Mouse (Mus musculus): Measurements from ENCODE around the gene Babam2. TPM values are rescaled to one million over a fixed set of nuclear protein-coding genes. Genes with fewer than 3 reads are reported as not detected.

Gene Babam2
- total RNA-seq, 2 experiments from 2014 or later: 31.6 to 37.3 TPM

DNA sequence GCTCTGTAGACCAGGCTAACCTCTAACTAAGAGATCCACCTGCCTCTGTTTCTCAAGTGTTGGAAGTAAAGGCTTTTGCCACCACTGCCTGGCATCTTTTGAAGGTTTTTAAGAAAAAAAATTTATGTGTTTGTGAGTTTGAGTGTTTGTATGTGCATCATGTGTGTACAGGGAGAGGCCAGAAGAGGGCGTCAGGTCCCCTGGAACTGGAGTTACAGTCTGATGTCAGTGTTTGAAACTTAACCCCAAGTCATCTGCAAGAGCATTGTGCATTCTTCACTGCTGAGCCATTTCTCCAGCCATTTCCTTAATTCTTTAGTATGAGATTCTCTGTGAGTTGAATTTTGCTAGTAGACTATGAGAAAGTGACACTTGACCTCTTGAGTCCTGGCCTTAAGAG is 11.9 kb downstream of the Babam2 start:
- no peak for DNase-seq
- intact Hi-C loops (cut with DNase I): no loop called here

DNA sequence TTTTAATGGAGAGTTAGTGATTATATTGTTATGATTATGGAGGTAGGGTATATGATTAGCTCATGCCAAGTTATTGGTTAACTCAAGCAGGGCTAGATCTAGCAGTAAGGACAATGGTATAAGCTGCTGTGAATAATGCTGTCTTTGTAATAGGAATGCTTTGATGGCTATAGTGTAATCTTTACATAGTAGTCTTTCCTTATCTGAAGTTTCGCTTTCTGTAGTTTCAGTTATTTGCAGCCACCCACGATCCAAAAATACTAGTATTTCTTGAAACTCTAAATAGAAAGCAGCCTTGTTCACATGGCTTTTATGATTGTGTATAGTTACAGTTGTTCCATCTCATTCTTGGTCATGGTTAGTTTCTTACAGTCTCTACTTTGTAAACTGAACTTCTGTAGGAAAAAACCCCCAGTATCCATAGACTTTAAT is 15.8 kb downstream of the Babam2 start:
- intact Hi-C loops (cut with DNase I): no loop called here

DNA sequence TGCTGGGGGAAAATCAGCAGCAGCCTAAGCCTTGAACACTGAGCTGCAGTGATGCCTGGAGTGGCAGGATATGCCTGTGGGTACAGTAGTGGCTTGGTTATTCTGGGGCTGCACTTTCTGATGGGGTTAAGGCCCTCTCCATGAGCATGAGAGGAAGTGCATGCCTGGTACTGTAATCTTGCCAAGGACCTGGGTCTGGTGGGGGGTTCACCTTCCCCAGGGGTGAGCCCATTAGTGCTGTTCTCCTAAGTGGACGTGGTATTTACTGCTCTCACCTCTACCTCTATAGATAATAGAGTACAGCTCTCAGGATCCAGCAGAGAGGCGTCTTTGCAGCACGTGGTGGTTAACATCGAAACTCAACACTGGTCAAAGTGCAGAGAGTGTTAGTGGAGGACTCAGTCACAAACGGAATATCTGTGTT is 16.4 kb downstream of the Babam2 start:
- intact Hi-C loops (cut with DNase I): no loop called here
- no peak for DNase-seq

More for the DNA sequence above, 15.8 kb downstream of the Babam2 start:
- no peak for DNase-seq

DNA sequence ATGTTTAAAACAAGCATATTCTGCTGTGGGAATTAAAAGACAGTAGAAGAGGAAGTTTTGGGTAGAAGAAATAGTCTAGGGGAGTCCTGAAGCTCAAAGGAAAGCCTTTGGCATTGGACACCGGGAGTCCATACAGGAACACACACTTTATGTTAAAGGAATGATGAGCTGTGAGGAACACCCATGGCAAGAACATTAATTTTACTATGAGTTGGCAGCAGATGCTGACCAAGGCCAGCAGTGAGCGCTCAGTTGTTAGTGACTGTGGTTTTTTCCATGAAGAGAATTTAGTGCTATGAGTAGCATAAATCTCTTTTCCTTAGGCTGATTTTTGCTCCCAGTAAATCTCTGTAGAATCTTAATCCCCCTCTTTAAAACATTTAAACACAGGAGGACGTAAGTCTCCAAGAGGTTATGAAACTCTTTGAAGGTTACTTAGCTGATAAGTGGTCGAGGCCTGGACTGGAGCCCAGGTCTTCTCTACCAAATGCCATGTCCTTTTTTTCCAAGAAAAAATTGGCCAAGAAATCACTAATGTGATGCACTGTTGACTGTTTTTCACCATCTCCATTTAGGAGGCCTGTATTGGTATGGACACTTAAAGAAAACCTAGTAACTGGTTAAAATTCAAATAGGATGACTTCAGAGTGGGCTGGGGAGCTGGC is 18.1 kb downstream of the Babam2 start:
- intact Hi-C loops (cut with DNase I): no loop called here

DNA sequence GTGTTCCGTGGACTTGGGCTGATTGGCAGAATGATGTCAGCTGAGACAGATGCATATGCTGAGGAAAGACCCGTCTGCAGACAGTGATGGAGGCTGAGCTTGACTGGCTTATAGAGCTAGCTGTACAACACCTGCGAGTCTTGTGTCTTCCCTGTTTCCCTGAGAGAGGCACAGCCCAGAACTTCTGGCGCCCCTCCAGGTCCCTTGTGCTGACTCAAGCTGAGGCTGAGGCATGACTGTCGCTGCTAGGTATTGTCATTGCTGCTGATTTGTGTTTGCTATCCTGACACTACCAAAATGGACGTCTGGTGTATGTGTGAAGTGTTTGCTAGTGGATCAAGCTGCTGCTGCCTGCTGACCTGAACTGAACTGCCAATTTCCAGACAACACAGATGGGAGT is 27.0 kb downstream of the Babam2 start:
- intact Hi-C loops (cut with DNase I): loop anchor here (2.0 kb wide), 1 partner anchor 26 kb away; no protein-coding TSS in a partner anchor
- no peak for DNase-seq

More for the DNA sequence above, 18.1 kb downstream of the Babam2 start:
- DNase-seq: no peak

DNA sequence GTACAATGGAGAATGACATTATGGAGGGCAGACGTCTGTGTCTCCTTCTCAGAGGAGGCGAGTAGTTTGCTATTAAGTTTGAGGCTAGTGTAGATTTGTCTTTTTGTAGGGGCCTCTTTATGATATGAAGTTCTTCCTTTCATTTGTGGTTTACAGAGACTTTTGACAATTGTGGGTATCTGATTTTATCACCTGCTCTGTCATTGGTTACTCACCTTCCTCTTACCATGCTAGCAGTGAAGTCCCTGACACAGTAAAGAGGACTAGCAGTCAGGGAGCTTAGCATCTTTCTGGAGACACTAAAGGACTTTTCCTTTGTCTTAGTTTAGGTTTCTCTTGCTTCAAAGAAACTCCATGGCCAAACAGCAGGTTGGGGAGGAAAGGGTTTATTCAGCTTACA is 28.4 kb downstream of the Babam2 start:
- intact Hi-C loops (cut with DNase I): loop anchor here (2.0 to 5.0 kb wide), 2 partner anchors 27 to 41 kb away; no protein-coding TSS in a partner anchor

DNA sequence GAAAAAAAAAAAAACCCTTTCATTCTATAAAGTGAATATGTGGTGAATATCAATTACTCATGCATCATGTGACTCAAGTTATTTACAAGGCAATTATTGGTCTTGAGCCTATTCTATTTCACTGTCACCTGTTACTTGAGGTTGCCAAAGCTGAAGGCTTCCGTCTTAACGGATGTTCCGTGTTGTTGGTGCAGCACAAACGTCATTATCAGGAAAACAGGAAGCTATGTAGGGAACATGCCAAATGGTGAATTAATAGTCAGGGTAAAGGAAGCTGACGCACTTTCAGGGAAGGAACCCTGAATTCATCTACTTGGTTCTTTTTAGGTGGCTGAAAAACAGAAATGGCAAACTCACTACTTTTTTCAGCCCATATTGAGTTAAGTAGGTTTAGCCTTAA is 30.0 kb downstream of the Babam2 start:
- intact Hi-C loops (cut with DNase I): loop anchor here (5.0 kb wide), 1 partner anchor 40 kb away; no protein-coding TSS in a partner anchor
- DNase-seq: no peak

More for the DNA sequence above, 28.4 kb downstream of the Babam2 start:
- DNase-seq: no peak

DNA sequence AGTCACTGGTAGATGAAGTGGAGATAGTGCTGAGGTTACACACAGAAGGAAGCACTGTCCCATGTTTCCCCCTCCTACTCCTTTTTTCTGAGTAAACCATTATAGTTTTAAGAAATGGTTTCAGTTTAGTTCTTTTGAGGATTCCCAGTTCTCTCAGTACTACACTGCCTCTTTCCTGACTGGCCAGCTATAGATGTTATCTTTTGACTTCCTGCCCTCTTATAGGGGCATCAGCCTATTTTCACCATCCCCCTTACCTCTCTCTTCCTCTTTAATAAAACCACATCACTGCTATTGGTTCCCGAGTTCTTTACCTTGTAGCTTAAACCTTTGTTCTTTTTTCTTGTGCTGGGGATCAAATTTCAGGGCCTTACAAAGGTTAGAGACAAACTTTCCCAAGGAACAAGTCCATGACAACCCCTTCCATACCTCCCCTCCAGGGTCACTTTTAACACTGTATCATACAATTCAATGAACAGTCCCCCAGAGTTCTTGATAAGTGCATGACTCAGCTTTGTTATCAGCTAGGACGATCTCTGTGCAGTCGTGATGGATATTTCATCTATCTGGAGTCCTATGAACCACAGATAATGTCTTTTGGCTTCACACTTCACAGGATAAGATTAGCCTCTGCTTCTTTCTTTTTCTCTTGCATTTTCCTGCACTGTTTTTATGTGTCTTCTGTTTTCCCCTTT is 35.3 kb downstream of the Babam2 start:
- intact Hi-C loops (cut with DNase I): no loop called here

DNA sequence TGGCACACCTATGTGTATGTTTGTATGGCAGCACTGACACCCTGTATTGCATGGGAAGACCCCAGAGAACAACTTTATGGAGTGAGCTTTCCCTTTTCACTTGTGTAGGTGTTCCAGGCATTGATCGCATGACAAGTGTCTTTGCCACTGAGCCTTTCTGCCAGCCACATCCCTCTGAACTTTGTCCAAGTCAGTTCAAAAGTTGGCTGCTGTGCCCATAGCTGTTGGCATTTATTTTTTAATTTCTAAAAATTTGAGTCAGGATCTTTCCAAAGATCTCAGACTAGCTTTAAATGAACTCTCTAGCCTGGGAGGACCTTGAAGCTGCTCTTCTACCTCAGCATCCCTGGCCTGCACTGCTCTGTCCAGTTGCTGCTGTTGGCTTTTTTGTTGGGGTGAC is 44.4 kb downstream of the Babam2 start:
- DNase-seq: no peak
- intact Hi-C loops (cut with DNase I): no loop called here

More for the DNA sequence above, 35.3 kb downstream of the Babam2 start:
- DNase-seq: no peak

DNA sequence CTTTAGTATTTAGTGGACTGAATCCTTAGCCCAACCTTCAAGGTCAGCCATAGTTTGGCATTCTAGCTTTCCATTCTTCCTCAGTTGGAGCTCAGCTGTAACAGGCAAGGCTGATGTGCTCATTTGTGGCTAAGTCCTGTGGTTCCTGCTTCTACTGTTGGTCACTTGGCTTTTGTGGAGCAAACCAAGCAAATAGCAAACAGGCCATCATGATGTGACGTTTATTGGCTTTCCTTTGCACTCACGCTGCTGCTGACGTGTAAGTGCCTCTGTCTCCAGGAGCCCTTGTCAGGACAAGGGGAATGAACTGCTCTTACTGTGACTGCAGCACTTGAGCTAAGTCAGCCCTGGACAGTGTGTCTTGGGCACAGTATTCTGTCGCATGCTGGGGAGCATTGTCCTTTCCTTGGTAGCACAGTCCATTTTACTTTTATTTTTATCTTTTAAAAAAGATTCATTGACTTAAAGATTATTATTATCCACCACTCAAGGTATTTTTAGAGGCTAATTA is 45.1 kb downstream of the Babam2 start:
- intact Hi-C loops (cut with DNase I): no loop called here
- DNase-seq: no peak

DNA sequence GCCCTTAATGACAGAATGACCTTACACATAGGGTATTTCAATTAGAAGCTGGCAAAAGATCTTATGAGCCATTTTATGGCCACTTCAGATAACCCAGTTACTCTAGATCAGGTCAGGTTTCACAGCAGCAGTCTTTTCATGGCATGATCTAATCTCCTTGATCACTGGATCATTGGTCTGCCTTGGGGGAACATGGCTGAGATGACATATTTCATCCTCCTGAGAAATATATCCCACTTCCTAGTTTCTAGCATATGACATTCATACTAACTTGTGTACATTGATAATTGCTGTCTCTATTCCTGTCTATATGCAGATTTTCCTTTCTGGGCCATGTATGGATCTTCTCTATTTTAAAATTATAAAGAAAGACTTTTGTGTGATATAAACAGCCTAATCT is 51.9 kb downstream of the Babam2 start:
- intact Hi-C loops (cut with DNase I): no loop called here
- no peak for DNase-seq

DNA sequence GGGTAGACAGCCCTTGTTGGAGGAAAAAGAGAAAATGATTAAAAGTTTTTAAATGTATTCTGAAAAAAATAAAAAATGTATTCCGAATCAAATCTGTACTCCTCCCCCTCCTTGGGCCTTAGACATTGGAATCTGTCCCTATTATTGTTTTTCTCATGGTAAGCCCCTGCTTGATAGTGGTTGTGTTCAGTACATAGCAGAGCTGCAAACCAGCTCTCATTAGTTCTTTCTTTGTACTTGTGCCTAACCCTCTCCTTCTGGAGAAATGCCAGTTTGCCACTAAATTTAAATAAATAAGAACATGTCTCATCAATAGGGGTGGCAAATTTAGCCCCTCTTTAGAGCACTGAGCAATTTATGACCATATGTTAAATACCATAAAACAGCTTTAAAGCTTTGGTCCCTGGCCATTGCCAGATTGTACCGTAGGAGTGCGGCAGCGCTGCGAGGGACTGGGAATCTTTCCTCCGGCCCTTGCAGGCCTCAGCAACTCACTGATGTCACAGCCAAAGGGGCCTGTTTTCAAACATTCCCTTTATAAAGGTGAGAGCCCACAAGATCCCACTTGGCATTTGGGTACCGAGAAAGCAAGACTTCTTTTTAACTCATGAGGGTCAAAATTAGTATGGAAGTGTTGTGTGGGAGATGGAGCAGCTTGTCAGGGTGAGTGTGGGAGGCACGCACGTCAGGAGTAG is 52.9 kb downstream of the Babam2 start:
- intact Hi-C loops (cut with DNase I): no loop called here
- no peak for DNase-seq

DNA sequence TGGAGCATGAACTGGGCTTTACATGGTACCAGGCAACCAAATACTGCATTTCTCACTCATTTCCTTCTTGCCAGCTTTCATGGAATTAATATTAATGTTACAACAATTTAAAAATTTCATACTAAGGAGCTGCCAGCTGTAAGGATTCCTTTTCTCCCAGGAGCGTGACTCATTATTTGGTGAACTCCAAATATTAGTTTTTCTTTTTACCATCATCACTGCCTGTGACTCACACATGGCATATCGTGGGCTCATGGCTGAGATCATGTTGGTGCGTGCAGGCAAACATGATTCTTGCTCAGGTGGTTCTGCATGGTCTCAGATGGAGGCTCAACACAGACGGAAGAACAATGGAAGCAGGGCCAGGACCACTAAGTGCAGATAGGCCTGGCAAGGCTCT is 53.5 kb downstream of the Babam2 start:
- intact Hi-C loops (cut with DNase I): no loop called here
- DNase-seq: no peak

DNA sequence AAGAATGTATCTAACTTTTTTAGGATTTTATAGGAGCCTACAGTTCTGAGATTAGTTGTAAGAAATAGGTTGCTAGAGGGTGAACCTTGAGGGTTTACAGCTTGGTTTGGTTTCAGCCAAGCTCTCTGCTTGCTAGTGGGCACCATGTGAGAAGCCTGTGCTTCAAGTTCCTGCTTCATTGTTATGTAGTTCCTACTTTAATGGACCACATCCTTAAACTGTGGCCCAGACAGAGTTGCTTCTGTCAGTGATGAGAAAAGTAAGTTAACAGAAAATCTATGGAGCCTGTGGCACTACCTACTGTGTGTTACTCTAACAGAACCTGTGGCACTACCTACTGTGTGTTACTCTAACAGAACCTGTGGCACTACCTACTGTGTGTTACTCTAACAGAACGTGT is 57.1 kb downstream of the Babam2 start:
- intact Hi-C loops (cut with DNase I): no loop called here

DNA sequence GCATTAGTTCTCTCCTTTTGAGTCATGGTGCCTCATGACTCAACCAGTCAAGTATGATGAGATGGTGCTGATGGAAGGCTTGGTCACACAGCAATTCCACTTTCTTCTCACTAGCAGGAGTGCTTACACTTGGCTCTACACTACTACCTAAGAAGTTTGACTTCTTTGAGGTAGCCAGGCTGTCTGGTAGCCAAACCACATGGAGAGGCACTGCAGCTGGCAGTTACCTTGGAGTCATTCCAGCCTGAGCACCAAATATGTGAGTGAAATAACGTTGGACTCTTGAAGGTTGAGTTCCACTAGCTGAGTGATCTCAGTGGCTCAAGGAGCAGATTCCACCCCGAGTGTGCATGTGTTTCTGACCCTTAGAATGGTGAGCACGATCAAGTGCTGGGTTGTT is 57.8 kb downstream of the Babam2 start:
- intact Hi-C loops (cut with DNase I): no loop called here
- no peak for DNase-seq

More for the DNA sequence above, 57.1 kb downstream of the Babam2 start:
- DNase-seq: no peak

DNA sequence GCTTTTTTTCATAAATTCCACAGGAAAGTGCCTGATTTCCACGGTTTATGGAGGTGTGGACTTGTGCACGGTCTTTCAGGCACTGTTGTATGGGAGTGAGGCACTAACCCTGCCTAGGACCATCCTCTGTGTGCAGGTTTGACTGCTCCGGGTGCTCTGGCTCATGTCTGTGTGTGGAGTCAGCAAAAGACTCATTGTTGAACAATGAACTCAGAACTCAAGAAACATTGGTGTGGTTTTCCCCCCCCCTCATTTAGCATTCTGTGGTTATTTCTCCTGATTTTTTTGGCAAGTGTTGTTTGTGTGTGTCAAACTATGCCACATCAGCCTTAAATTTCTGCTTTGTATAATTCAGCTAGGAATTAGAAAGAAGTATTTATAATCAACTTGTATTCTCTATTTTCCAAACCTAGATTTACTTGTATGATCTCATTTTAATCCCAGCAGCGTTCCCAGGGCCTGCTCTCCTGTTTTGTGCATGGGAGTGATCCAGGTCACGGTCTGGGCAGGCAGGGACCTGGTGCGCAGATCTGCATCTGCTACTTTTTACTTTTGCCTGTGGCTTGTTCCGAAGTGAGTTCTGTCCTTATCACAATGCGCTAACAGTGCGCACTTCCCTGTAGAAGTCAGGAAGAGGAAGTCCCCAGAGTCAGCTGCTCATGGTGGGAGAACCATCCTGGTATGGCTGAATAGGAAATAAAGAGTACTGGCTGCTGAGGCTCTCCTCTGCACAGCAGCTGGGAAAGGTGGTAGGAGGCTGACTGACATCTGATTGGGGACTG is 61.0 kb downstream of the Babam2 start:
- DNase-seq: no peak
- intact Hi-C loops (cut with DNase I): no loop called here

DNA sequence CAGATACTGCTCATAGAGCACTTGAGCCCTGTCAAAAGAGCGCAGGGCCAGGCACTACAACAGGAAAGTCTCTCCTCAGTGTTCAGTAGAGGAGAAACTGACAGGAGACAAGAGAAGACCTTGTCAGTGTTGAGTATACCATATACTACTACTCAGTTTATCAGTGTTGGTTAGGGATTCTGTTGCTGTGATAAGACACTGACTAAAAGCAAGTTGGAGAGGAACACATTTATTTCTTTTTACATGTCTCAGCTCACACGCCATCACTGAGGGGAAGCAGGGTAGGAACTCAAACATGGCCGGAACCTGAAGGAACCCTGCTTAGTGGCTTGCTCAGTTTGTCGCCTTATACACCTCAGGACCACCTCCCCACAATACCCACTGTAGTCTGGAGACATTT is 64.4 kb downstream of the Babam2 start:
- intact Hi-C loops (cut with DNase I): no loop called here
- no peak for DNase-seq

DNA sequence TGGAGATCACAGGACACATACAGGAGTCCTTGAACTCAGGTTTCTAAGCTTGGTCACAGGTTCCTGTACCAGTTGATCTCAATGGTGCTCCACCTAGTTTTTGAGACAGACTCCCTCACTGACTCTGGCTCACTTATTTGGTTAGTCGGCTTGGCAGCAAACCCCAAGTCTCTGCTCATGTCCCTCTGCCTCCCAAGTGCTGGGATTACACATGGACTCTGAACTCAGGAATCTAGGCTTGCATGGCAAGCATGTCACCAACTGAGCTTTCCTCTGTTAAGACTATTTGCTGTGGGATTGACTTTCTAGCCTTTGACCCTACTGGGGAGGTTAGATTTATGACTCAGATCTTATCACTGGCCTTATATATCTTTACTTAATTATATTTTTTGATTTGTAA is 65.3 kb downstream of the Babam2 start:
- no peak for DNase-seq
- intact Hi-C loops (cut with DNase I): no loop called here

DNA sequence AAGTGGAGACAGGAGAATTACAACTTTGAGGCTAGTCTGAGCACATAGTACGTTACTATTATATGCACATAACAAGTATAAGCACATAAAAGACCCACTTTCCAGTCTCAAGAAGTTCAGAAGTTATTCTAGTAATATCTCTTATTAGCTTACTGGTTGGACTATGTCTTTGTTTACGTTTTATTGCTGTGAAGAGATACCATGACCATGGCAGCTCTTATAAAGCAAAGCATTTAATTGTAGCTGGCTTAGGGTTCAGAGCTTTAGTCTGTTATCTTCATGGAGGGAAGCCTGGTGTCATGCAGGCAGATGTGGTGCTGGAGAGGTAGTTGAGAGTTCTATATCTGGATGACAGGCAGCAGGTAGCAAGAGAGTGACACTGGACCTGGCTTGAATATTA is 68.3 kb downstream of the Babam2 start:
- intact Hi-C loops (cut with DNase I): loop anchor here (5.0 kb wide), 1 partner anchor 39 kb away; no protein-coding TSS in a partner anchor
- DNase-seq: no peak

DNA sequence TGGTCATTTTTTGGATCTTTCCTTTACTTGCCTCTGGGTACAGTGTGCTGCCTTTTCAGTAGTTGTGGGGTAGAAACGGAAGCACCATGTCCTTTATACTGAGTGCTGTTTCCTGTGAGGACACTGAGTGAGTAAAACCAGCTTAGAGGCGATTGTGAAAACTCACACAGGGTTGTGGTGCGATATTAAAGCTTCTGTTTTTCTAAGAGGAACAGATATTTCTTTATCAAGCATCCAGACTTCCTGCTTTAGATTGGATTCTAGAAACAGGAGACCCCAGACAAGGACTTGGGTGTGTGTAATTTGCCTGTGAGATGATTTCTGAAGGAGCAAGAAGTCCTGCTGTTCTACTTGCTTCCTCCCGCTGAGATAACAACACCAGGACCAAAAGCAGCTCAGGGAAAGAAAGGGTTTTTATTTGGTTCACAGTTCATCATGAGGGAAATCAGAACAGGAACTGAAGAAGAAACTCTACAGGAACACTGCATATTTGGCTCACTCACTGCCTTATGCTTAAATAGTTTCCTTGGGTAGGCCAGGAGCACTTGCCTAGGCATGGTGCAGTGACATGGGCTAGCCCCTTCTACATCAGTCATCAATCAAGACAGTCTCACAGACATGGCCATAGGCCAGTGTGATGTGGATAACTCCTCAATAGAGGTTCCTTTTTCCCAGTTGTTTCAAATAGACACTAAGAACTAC is 69.5 kb downstream of the Babam2 start:
- intact Hi-C loops (cut with DNase I): loop anchor here (5.0 kb wide), 1 partner anchor 40 kb away; no protein-coding TSS in a partner anchor
- no peak for DNase-seq
